Mouse (Mus musculus): ENCODE data around the gene Rhcg. TPM values are rescaled to one million over a fixed set of nuclear protein-coding genes. Genes with fewer than 3 reads are reported as not detected.

Gene Rhcg
- polyA plus RNA-seq, 1 experiment = 43.5 TPM

GRCm38 (mm10) chr7:79654185-79654584 lies 36.7 kb upstream of the Rhcg start:
- no peaks in the 10 kb centered on the region for H3K36me3 ChIP-seq (ENCODE audit: control insufficient read depth, insufficient read depth, low read length)
- H3K4me1 ChIP-seq (ENCODE audit: control insufficient read depth, insufficient read depth, low read length) = no peaks in the 10 kb centered on the region
- H3K27ac ChIP-seq (ENCODE audit: control insufficient read depth, insufficient read depth, low read depth, low read length) = no peak overlapping the region
- no peaks in the 10 kb centered on the region for H3K27me3 ChIP-seq (ENCODE audit: control insufficient read depth, insufficient read depth, low read length)
- H3K4me3 ChIP-seq (ENCODE audit: control insufficient read depth, low read depth, low read length) = no peak overlapping the region
- no peak for TF ChIP-seq CTCF (IDR thresholded peaks at IDR 0.05; ENCODE audit: control insufficient read depth, insufficient read depth, insufficient replicate concordance, low read depth, low read length)
- no peak for TF ChIP-seq POLR2A (IDR thresholded peaks at IDR 0.05; ENCODE audit: control insufficient read depth, low read depth, low read length)

GRCm38 (mm10) chr7:79649005-79649404 lies 31.5 kb upstream of the Rhcg start:
- TF ChIP-seq POLR2A (IDR thresholded peaks at IDR 0.05; ENCODE audit: control insufficient read depth, low read depth, low read length) (no peak), CTCF (IDR thresholded peaks at IDR 0.05; ENCODE audit: control insufficient read depth, insufficient read depth, insufficient replicate concordance, low read depth, low read length) (peak; percentile 57; the same call in 1 of the 2 replicates)
- H3K4me1 ChIP-seq (ENCODE audit: control insufficient read depth, insufficient read depth, low read length) = no peaks in the 10 kb centered on the region
- H3K27me3 ChIP-seq (ENCODE audit: control insufficient read depth, insufficient read depth, low read length) = no peaks in the 10 kb centered on the region
- no peak overlapping the region for H3K27ac ChIP-seq (ENCODE audit: control insufficient read depth, insufficient read depth, low read depth, low read length)
- no peaks in the 10 kb centered on the region for H3K36me3 ChIP-seq (ENCODE audit: control insufficient read depth, insufficient read depth, low read length)
- no peak overlapping the region for H3K4me3 ChIP-seq (ENCODE audit: control insufficient read depth, low read depth, low read length)

GRCm38 (mm10) chr7:79647233-79647632 lies 29.8 kb upstream of the Rhcg start:
- Histone ChIP-seq H3K27me3 (ENCODE audit: control insufficient read depth, insufficient read depth, low read length) (no peaks in the 10 kb centered on the region), H3K4me1 (ENCODE audit: control insufficient read depth, insufficient read depth, low read length) (no peaks in the 10 kb centered on the region), H3K4me3 (ENCODE audit: control insufficient read depth, low read depth, low read length) (no peak overlapping the region), H3K36me3 (ENCODE audit: control insufficient read depth, insufficient read depth, low read length) (no peaks in the 10 kb centered on the region), H3K27ac (ENCODE audit: control insufficient read depth, insufficient read depth, low read depth, low read length) (no peak overlapping the region)
- no peak for TF ChIP-seq POLR2A (IDR thresholded peaks at IDR 0.05; ENCODE audit: control insufficient read depth, low read depth, low read length)
- no peak for TF ChIP-seq CTCF (IDR thresholded peaks at IDR 0.05; ENCODE audit: control insufficient read depth, insufficient read depth, insufficient replicate concordance, low read depth, low read length)

GRCm38 (mm10) chr7:79631773-79632348 lies 14.4 kb upstream of the Rhcg start:
- Histone ChIP-seq H3K27me3 (ENCODE audit: control insufficient read depth, insufficient read depth, low read length) (no peaks in the 10 kb centered on the region), H3K4me1 (ENCODE audit: control insufficient read depth, insufficient read depth, low read length) (no peaks in the 10 kb centered on the region), H3K27ac (ENCODE audit: control insufficient read depth, insufficient read depth, low read depth, low read length) (no peak overlapping the region), H3K4me3 (ENCODE audit: control insufficient read depth, low read depth, low read length) (no peak overlapping the region), H3K36me3 (ENCODE audit: control insufficient read depth, insufficient read depth, low read length) (no peaks in the 10 kb centered on the region)
- TF ChIP-seq POLR2A (IDR thresholded peaks at IDR 0.05; ENCODE audit: control insufficient read depth, low read depth, low read length) (no peak), CTCF (IDR thresholded peaks at IDR 0.05; ENCODE audit: control insufficient read depth, insufficient read depth, insufficient replicate concordance, low read depth, low read length) (no peak)

GRCm38 (mm10) chr7:79628271-79628913 lies 10.9 kb upstream of the Rhcg start:
- Histone ChIP-seq H3K27me3 (ENCODE audit: control insufficient read depth, insufficient read depth, low read length) (no peaks in the 10 kb centered on the region), H3K4me3 (ENCODE audit: control insufficient read depth, low read depth, low read length) (no peak overlapping the region), H3K4me1 (ENCODE audit: control insufficient read depth, insufficient read depth, low read length) (no peaks in the 10 kb centered on the region), H3K27ac (ENCODE audit: control insufficient read depth, insufficient read depth, low read depth, low read length) (no peak overlapping the region), H3K36me3 (ENCODE audit: control insufficient read depth, insufficient read depth, low read length) (no peaks in the 10 kb centered on the region)
- TF ChIP-seq CTCF (IDR thresholded peaks at IDR 0.05; ENCODE audit: control insufficient read depth, insufficient read depth, insufficient replicate concordance, low read depth, low read length) = no peak
- TF ChIP-seq POLR2A (IDR thresholded peaks at IDR 0.05; ENCODE audit: control insufficient read depth, low read depth, low read length) = no peak

GRCm38 (mm10) chr7:79626170-79626569 lies 8.7 kb upstream of the Rhcg start:
- no peaks in the 10 kb centered on the region for H3K36me3 ChIP-seq (ENCODE audit: control insufficient read depth, insufficient read depth, low read length)
- no peak overlapping the region for H3K4me3 ChIP-seq (ENCODE audit: control insufficient read depth, low read depth, low read length)
- H3K4me1 ChIP-seq (ENCODE audit: control insufficient read depth, insufficient read depth, low read length) = no peaks in the 10 kb centered on the region
- H3K27me3 ChIP-seq (ENCODE audit: control insufficient read depth, insufficient read depth, low read length) = no peaks in the 10 kb centered on the region
- no peak overlapping the region for H3K27ac ChIP-seq (ENCODE audit: control insufficient read depth, insufficient read depth, low read depth, low read length)
- TF ChIP-seq CTCF (IDR thresholded peaks at IDR 0.05; ENCODE audit: control insufficient read depth, insufficient read depth, insufficient replicate concordance, low read depth, low read length) = no peak
- TF ChIP-seq POLR2A (IDR thresholded peaks at IDR 0.05; ENCODE audit: control insufficient read depth, low read depth, low read length) = no peak

- Histone ChIP-seq H3K4me3 (ENCODE audit: control insufficient read depth, low read depth, low read length) (no peak overlapping the region), H3K36me3 (ENCODE audit: control insufficient read depth, insufficient read depth, low read length) (no peaks in the 10 kb centered on the region), H3K27me3 (ENCODE audit: control insufficient read depth, insufficient read depth, low read length) (no peaks in the 10 kb centered on the region), H3K4me1 (ENCODE audit: control insufficient read depth, insufficient read depth, low read length) (no peaks in the 10 kb centered on the region), H3K27ac (ENCODE audit: control insufficient read depth, insufficient read depth, low read depth, low read length) (no peak overlapping the region)
- no peak for TF ChIP-seq POLR2A (IDR thresholded peaks at IDR 0.05; ENCODE audit: control insufficient read depth, low read depth, low read length)
- no peak for TF ChIP-seq CTCF (IDR thresholded peaks at IDR 0.05; ENCODE audit: control insufficient read depth, insufficient read depth, insufficient replicate concordance, low read depth, low read length)
These were observed 5.6 kb upstream of the Rhcg start for GRCm38 (mm10) chr7:79623086-79623485.

All from testis, adult 2 months (tissue).